Mouse (Mus musculus) forebrain, embryonic 12.5 days (tissue): ENCODE measurements around the gene Vmn1r55. TPM values are rescaled to one million over a fixed set of nuclear protein-coding genes. Genes with fewer than 3 reads are reported as not detected.

Experiments
- ATAC-seq: fragments of 200-750 bp; cut with Nextera tagmentation; 2 replicates; pipeline ENCODE4 v1.8.0; 2017; ENCODE audit warnings: moderate TSS enrichment; ENCODE audit not compliant: low FRiP score
- H3K27ac ChIP-seq: fragments of 300-500 bp; sonication (generic); 2 replicates; pipeline ENCODE4 v1.5.1; 2016; ENCODE audit warnings: mild to moderate bottlenecking
- H3K27me3 ChIP-seq: fragments of 300-500 bp; sonication (generic); 2 replicates; pipeline ENCODE4 v1.6.1; 2016; ENCODE audit warnings: mild to moderate bottlenecking
- H3K36me3 ChIP-seq: fragments of 300-500 bp; sonication (generic); replicated peaks from 2 replicates; pipeline ENCODE4 v1.6.1; 2016; ENCODE audit warnings: mild to moderate bottlenecking
- H3K4me1 ChIP-seq: fragments of 300-500 bp; sonication (generic); 2 replicates; pipeline ENCODE4 v1.6.1; 2016
- H3K4me2 ChIP-seq: fragments of 300-500 bp; sonication (generic); 2 replicates; pipeline ENCODE4 v1.6.1; 2016; ENCODE audit warnings: mild to moderate bottlenecking, moderate library complexity
- H3K4me3 ChIP-seq: fragments of 300-500 bp; sonication (generic); replicated peaks from 2 replicates; pipeline ENCODE4 v1.5.1; 2016; ENCODE audit warnings: mild to moderate bottlenecking
- H3K9ac ChIP-seq: fragments of 300-500 bp; sonication (generic); 2 replicates; pipeline ENCODE4 v1.6.1; 2016; ENCODE audit warnings: mild to moderate bottlenecking
- H3K9me3 ChIP-seq: fragments of 300-500 bp; sonication (generic); 2 replicates; pipeline ENCODE4 v1.6.1; 2016
- WGBS: fragments of 180-500 bp; shearing (Covaris S2); methylation state at CpG from one replicate; pipeline ENCODE4 v1.1.7; 2016; 5-methylcytosine and 5-hydroxymethylcytosine counted together
- polyA plus RNA-seq: library from polyadenylated mRNA; unstranded; fragments of >200 nt; fragmentation: Nextera tagmentation; extraction: Ambion mirVana; gene quantifications from 2 replicates; pipeline ENCODE4 v1.2.1, GENCODE M21; 2016

Gene Vmn1r55
- polyA plus RNA-seq, 1 experiment from 2014 or later: not detected

DNA sequence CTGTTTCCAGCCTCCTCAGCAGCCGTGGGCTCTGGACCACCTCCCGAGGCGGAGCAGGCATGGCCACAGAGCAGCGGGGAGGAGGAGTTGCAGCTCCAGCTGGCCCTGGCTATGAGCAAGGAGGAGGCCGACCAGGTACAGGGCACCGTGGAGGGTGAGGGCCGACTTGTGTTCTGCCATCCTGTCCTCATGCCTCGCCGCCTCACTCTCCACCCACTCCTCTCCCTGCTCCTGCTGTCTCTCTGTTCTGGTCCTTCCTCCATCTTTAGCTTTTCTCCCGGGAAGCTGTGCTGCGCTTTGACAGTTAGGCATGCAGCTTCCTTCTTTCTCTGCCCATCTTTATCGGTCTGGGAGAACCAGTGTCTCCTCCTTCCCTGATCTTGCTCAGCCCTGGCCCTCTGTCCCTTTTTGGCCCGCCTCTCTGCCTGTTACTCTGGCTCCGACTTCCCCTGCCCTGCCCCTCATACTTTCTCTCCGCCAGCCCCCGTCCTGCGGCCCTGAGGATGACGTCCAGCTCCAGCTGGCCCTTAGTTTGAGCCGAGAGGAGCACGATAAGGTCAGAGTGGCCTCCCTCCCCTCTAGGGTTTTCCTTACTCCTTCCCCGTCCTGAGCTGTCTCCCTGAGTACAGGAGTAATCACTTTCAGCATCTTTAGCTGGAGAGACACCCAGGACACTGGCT, 56.5 kb downstream of the Vmn1r55 start:
- Histone ChIP-seq H3K27me3 (no peaks in the 10 kb centered on the region), H3K27ac (no peak overlapping the region), H3K9ac (no peak overlapping the region), H3K9me3 (no peaks in the 10 kb centered on the region), H3K4me3 (no peak overlapping the region), H3K4me1 (no peaks in the 10 kb centered on the region), H3K36me3 (peaks cover 83% of the 10 kb centered on the region), H3K4me2 (no peak overlapping the region)
- WGBS: 86% methylated on average over 21 of the region's 21 CpGs
- no peak for ATAC-seq

DNA sequence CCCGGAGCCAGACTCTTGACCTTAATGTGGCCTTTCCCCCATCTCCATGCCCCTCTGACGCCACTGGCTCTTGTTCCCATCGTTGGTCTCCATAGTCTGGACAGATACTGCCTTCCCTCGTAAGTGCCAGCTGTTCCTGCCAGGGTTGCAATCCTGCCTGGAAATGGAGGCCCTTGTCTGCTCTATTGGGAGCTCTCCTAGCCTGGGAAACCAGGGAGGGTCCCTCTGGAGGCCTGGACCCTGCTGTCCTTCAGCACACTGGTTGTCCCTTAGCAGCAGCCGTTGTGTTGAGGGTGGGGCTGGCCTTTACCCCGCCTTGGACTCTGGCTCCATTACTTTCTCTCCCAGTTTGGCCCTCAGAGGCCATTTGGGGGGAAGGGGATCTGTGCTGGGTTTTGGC, 57.1 kb downstream of the Vmn1r55 start:
- Histone ChIP-seq H3K36me3 (peaks cover 83% of the 10 kb centered on the region), H3K27ac (no peak overlapping the region)
- 79% methylated on average over 6 of the region's 6 CpGs for WGBS

DNA sequence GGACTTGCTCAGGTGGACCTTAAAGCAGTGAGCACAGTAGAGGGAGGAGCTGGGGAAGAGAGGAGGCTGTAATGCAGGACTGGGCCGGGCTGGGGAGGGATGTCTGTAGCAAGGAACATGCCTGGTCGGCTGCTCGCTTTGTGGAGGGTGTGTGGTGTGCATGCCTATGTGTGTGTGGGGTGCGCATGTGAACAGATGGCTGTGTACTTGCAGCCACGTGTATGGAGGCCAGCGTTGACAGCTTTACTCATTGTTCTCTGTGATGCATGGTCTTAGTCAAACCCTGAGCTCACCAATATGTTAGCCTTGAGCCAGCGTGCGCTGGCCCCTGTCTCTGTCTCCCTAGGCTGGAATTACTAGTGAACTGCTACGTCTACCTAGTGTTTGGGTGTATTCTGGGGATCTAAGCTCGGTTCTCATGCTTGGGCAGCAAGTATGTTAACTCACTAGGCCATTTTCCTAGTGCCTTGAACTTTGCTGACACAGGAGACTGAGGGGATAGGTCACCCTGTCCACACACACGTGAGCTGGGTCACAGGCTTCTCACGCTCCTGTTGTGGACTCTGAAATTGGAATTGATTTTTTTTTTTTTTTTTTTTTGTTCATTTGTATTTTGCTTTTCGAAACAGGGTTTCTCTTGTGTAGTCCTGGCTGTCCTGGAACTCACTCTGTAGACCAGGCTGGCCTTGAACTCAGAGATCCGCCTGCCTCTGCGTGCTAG, 58.3 kb downstream of the Vmn1r55 start:
- H3K9me3 ChIP-seq: no peaks in the 10 kb centered on the region
- 92% methylated on average over 15 of the region's 15 CpGs for WGBS
- H3K9ac ChIP-seq: no peak overlapping the region
- no peak overlapping the region for H3K27ac ChIP-seq
- no peak overlapping the region for H3K4me3 ChIP-seq
- no peak for ATAC-seq
- no peaks in the 10 kb centered on the region for H3K27me3 ChIP-seq
- no peak overlapping the region for H3K4me2 ChIP-seq
- H3K4me1 ChIP-seq: no peaks in the 10 kb centered on the region
- H3K36me3 ChIP-seq: peaks cover 77% of the 10 kb centered on the region

More for the DNA sequence above, 57.1 kb downstream of the Vmn1r55 start:
- H3K4me2 ChIP-seq: no peak overlapping the region
- H3K9ac ChIP-seq: no peak overlapping the region
- H3K4me3 ChIP-seq: no peak overlapping the region
- ATAC-seq: no peak
- H3K4me1 ChIP-seq: no peaks in the 10 kb centered on the region
- no peaks in the 10 kb centered on the region for H3K27me3 ChIP-seq
- H3K9me3 ChIP-seq: no peaks in the 10 kb centered on the region

- WGBS: 97% methylated on average over 15 of the region's 15 CpGs
- ATAC-seq: no peak
- Histone ChIP-seq H3K9ac (no peak overlapping the region), H3K4me1 (no peaks in the 10 kb centered on the region), H3K9me3 (no peaks in the 10 kb centered on the region), H3K4me3 (no peak overlapping the region), H3K4me2 (no peak overlapping the region), H3K27ac (no peak overlapping the region), H3K27me3 (no peaks in the 10 kb centered on the region), H3K36me3 (peaks cover 76% of the 10 kb centered on the region)
Observed at GRCm38 (mm10) chr7:5089853-5090252, 59.6 kb downstream of the Vmn1r55 start.

GRCm38 (mm10) chr7:5087886-5088285, 61.6 kb downstream of the Vmn1r55 start:
- Histone ChIP-seq H3K9me3 (no peaks in the 10 kb centered on the region), H3K36me3 (peaks cover 70% of the 10 kb centered on the region), H3K9ac (no peak overlapping the region), H3K4me2 (no peak overlapping the region), H3K4me1 (no peaks in the 10 kb centered on the region; the same call in 1 of the 2 replicates), H3K27me3 (no peaks in the 10 kb centered on the region), H3K4me3 (no peak overlapping the region), H3K27ac (no peak overlapping the region)
- 91% methylated on average over 4 of the region's 4 CpGs for WGBS
- ATAC-seq: no peak

DNA sequence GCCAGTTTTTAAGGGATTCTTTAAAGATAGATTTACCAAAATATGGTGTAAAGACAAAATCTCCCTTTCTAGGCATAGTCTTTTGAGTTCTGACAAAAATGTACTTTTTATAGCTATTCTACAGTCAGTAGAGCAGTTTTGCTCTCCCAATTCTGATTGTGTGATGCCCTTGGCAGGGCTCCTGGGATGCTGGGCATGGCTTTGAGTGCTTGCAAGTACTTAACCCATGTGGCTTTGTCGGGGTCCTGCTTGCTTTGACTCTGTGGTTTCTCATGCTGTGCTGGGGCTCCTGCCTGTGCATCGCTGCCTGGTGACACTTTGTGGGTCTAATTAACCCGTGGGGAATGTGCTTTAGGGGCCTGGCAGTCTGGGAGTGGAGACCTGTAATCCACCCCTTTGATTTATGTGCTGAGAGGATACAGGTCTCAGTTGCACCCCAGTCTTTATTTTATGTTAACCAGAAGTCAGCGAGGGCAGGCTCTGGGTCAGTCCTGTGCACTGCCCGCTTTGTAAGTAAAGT, 62.5 kb downstream of the Vmn1r55 start:
- Histone ChIP-seq H3K9ac (no peak overlapping the region), H3K4me3 (no peak overlapping the region), H3K9me3 (no peaks in the 10 kb centered on the region), H3K4me2 (no peak overlapping the region), H3K4me1 (peaks cover 2% of the 10 kb centered on the region), H3K27me3 (no peaks in the 10 kb centered on the region), H3K36me3 (peaks cover 67% of the 10 kb centered on the region), H3K27ac (no peak overlapping the region)
- 80% methylated on average over 5 of the region's 5 CpGs for WGBS
- no peak for ATAC-seq

- Histone ChIP-seq H3K4me2 (no peak overlapping the region), H3K27me3 (no peaks in the 10 kb centered on the region), H3K36me3 (peaks cover 55% of the 10 kb centered on the region), H3K9me3 (no peaks in the 10 kb centered on the region), H3K27ac (no peak overlapping the region), H3K4me3 (no peak overlapping the region), H3K9ac (no peak overlapping the region), H3K4me1 (peaks cover 16% of the 10 kb centered on the region)
- ATAC-seq: no peak
- WGBS: 100% methylated on average over 1 of the region's 1 CpGs
Observed at GRCm38 (mm10) chr7:5085512-5085911, 64.0 kb downstream of the Vmn1r55 start.

- ATAC-seq: no peak
- 91% methylated on average over 18 of the region's 18 CpGs for WGBS
- Histone ChIP-seq H3K4me1 (peaks cover 16% of the 10 kb centered on the region), H3K9me3 (no peaks in the 10 kb centered on the region), H3K9ac (no peak overlapping the region), H3K4me2 (no peak overlapping the region), H3K36me3 (peaks cover 51% of the 10 kb centered on the region), H3K27me3 (no peaks in the 10 kb centered on the region), H3K27ac (no peak overlapping the region), H3K4me3 (no peak overlapping the region)
Observed at GRCm38 (mm10) chr7:5083325-5084105, 66.0 kb downstream of the Vmn1r55 start.

GRCm38 (mm10) chr7:5081939-5082338, 67.5 kb downstream of the Vmn1r55 start:
- no peak overlapping the region for H3K27ac ChIP-seq
- no peaks in the 10 kb centered on the region for H3K9me3 ChIP-seq
- 98% methylated on average over 2 of the region's 2 CpGs for WGBS
- ATAC-seq: no peak
- no peak overlapping the region for H3K4me3 ChIP-seq
- no peak overlapping the region for H3K4me2 ChIP-seq
- no peaks in the 10 kb centered on the region for H3K27me3 ChIP-seq
- peaks cover 56% of the 10 kb centered on the region for H3K36me3 ChIP-seq
- H3K4me1 ChIP-seq: peaks cover 16% of the 10 kb centered on the region
- H3K9ac ChIP-seq: no peak overlapping the region

DNA sequence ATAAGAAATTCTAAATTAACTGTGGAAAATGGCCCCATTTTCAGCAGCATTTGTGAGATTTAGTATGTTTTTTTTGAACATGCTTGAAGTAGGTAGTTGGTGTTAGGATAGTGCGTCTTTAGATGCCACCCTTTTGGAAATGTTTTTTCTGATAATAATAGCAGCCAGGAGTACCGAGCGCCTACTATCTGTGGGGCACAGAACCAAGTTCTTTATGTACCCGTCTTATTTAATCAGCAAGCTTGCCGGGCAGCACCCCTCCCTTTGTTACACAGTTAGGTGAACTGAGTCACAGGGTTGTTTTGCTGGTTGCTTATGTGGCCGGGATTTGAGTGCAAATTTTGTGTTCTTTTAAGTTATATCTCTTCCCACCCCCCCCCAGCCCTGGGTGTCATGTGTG, 68.2 kb downstream of the Vmn1r55 start:
- ATAC-seq: no peak
- Histone ChIP-seq H3K9ac (peak overlapping the region; percentile 94; the same call in 1 of the 2 replicates), H3K27me3 (no peaks in the 10 kb centered on the region), H3K4me2 (peak overlapping the region; percentile 92), H3K9me3 (no peaks in the 10 kb centered on the region), H3K36me3 (peaks cover 60% of the 10 kb centered on the region), H3K4me3 (peak overlapping the region; percentile 94), H3K27ac (no peak overlapping the region), H3K4me1 (peaks cover 16% of the 10 kb centered on the region)
- WGBS: 78% methylated on average over 6 of the region's 6 CpGs

DNA sequence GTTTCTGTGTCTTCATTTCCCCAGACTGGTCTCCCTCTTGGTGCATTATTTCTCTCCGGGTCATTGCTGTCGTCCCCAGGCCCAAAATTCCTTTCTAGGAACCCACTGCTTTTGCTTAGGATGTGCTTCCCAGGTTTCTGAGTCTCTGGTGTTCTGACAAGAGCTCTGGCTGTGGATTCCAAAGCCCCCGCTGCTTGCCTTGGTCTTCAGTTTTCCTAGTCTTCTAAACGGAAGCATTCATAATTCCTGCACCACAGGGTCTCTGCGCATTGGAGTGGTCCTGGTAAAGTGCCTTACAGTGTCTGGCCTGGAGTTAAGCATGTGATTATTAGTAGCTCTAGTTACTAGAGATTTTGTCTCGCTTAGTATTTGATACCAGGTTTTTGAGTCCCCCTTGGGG, 68.7 kb downstream of the Vmn1r55 start:
- Histone ChIP-seq H3K4me2 (peak overlapping the region; percentile 92), H3K36me3 (peaks cover 59% of the 10 kb centered on the region), H3K27ac (peak overlapping the region; percentile 90; the same call in 1 of the 2 replicates), H3K4me3 (peak overlapping the region; percentile 94), H3K9me3 (no peaks in the 10 kb centered on the region), H3K4me1 (peaks cover 16% of the 10 kb centered on the region), H3K27me3 (no peaks in the 10 kb centered on the region), H3K9ac (peak overlapping the region; percentile 94)
- no peak for ATAC-seq
- WGBS: 20% methylated on average over 6 of the region's 6 CpGs
